Mouse (Mus musculus): Measurements from ENCODE around the gene Vmn1r181. TPM values are rescaled to one million over a fixed set of nuclear protein-coding genes. Genes with fewer than 3 reads are reported as not detected.
"Not testable (repeated sequence)": the region's sequence is repeated elsewhere in the genome, so short reads cannot be mapped to it uniquely, and the experiment has no call there.

Vmn1r181 gene
- not detected for polyA plus RNA-seq (2017; shearing (Covaris generic))

DNA sequence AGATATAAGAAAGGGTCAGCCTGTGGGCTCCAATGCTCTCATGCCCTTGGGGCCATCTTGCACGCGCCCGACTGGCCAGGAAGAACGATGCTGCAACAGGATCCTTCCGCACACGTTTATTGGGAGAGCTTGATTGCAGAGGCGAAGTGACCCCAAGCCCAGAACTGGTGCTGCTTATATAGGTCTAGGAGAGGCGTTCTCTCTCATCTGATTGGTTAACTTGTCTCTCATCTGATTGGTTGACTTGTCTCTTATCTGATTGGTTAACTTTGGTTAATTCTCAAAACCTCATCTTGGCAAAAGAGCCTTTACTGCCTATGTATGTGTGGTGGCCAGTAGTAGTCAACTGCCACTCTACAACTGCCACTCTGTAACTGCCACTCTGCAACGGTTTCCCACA, at the start of gene Vmn1r181:
TSS of gene Vmn1r181 (plus strand) at position 301 of the 400 bp plus-strand sequence.
- not testable (repeated sequence) for ATAC-seq

DNA sequence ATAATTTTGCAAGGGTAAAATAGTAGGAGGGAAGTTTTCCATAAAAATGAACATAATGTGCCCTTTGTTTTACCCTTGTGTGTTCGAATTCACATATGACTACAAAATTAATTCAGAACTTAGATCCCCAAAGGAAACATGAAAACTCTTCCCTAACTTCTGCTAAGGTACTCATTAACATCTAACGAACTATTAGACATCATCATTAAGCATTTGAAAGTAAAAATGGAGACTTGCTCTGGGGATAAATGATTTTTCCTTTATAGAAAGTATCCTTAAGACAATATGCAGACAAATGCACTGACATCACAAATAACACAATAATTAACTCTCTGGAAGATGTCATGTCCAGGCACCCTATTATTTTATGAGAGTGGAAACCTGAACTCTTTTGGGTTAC, 47.7 kb upstream of the Vmn1r181 start, which contains the start of gene Vmn1r179:
TSS of gene Vmn1r179 (plus strand) at position 301 of the 400 bp plus-strand sequence.
- no peak for ATAC-seq

DNA sequence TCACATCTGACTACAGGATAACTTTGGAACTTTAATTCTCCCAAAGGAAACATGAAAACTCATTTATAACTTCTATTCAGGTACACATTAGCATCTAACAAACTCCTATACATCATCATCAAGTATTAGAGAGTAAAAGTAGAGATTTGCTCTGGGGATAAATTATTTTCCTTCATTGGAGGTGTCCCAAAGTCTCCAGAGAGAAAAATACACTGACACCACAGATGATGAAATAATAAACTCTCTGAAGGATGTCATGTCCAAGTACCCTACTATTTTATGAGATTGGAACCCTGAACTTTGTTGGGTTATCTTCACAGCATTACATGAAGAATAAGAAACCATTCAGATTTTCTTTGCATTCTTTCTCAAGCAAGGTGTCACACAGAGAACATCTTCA, 24.1 kb upstream of the Vmn1r181 start, which contains the start of gene Vmn1r180:
TSS of gene Vmn1r180 (plus strand) at position 301 of the 400 bp plus-strand sequence.
- ATAC-seq = no peak

DNA sequence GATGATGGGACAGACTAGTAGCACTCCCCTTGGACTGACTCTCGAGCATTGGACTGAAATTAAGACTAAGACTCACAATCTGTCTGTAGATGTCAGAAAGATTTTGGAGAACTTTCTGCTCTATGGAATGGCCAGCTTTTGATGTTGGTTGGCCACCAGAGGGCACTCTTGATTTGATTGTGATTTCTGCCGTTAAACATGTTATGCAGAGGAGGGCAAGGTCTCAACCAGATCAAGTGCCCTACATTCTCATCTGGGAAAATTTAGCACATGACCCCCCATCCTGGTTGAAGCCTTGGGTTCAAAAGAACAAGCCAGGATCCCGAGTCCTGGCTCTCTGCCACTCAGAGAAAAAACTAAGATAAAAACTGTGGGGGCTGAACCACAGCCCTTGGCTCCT, 6.4 kb upstream of the Vmn1r181 start:
- ATAC-seq = not testable (repeated sequence)

DNA sequence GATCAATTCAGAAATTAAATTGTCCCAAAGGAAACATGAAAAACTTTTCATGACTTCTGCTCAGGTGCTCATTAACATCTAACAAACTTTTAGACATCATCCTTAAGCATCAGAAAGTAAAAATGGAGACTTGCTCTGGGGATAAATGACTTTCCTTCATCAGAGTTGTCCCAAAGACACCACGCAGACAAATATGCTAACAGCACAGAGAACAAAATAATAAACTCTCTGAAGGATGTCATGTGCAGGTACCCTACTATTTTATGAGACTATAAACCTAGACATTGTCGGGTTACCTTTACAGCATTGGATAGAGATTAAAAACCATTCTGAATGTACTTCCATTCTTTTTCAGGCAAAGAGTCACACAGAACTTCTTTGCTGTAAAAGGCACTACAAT, 27.0 kb downstream of the Vmn1r181 start, which contains the start of gene V1rd19:
TSS of gene V1rd19 (plus strand) at position 301 of the 400 bp plus-strand sequence.
- no peak for ATAC-seq

Other genes with a start within 250 kb of the Vmn1r181 start
- not detected for gene Vmn1r174, start 222.3 kb upstream of the Vmn1r181 start, polyA plus RNA-seq (2017; shearing (Covaris generic))
- not detected for gene Vmn1r175, start 164.0 kb upstream of the Vmn1r181 start, polyA plus RNA-seq (2017; shearing (Covaris generic))
- gene Vmn1r176, start 137.2 kb upstream of the Vmn1r181 start, polyA plus RNA-seq (2017; shearing (Covaris generic)) = not detected
- not detected for gene Vmn1r177, start 108.2 kb upstream of the Vmn1r181 start, polyA plus RNA-seq (2017; shearing (Covaris generic))
- not detected for gene Vmn1r178, start 82.6 kb upstream of the Vmn1r181 start, polyA plus RNA-seq (2017; shearing (Covaris generic))
- gene Vmn1r179, start 47.6 kb upstream of the Vmn1r181 start, polyA plus RNA-seq (2017; shearing (Covaris generic)) = under 1 TPM in 1 of 2 experiments, not detected in 1; 0.12 TPM
- not detected for gene Vmn1r180, start 24.0 kb upstream of the Vmn1r181 start, polyA plus RNA-seq (2017; shearing (Covaris generic))
- gene V1rd19, start 27.1 kb downstream of the Vmn1r181 start, polyA plus RNA-seq (2017; shearing (Covaris generic)) = not detected
- gene Vmn1r183, start 78.6 kb downstream of the Vmn1r181 start, polyA plus RNA-seq (2017; shearing (Covaris generic)) = under 1 TPM in 1 of 2 experiments, not detected in 1; 0.05 TPM
- gene Zfp180, start 107.3 kb downstream of the Vmn1r181 start, polyA plus RNA-seq (2017; shearing (Covaris generic)) = 10 to 100 TPM; 21.5 to 23.8 TPM
- gene Zfp112, start 137.7 kb downstream of the Vmn1r181 start, polyA plus RNA-seq (2017; shearing (Covaris generic)) = 1 to 10 TPM; 1.3 to 2.4 TPM
- gene Zfp235, start 159.6 kb downstream of the Vmn1r181 start, polyA plus RNA-seq (2017; shearing (Covaris generic)) = 10 to 100 TPM; 13.8 to 21.0 TPM
- gene Zfp114, start 200.4 kb downstream of the Vmn1r181 start, polyA plus RNA-seq (2017; shearing (Covaris generic)) = 1 to 10 TPM in 1 of 2 experiments, under 1 TPM in 1; 0.73 to 1.8 TPM
- gene Zfp111, start 236.8 kb downstream of the Vmn1r181 start, polyA plus RNA-seq (2017; shearing (Covaris generic)) = 1 to 10 TPM in 1 of 2 experiments, under 1 TPM in 1; 0.61 to 1.3 TPM